7 mouse cellular contexts compared by ENCODE assay signal in the genomic region with DNA sequence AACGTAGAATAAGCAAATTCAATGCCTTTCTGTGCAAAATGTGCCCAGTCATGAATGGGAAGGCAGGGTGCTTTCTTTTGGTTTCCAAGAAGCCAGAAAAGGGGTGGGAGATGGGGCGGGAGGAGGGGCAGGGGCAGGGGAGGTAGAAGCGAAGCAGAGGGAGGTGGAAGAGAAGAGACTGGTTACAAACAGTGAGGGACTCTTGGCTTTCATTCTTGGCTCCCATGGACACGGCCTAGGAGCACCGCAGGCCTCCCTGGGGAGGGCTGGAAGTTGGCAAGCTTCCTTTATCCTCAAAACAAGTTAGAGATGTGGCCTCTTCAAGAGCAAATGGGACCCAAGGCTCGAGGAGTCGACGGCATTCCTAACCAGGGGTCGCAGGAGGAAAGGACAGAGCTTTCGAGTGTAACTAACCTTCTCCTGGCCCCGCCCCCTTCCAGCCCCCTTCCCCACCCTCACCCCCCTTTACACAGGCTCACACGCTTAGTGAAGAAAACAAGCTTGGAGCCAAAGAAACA. TPM values are rescaled to one million over a fixed set of nuclear protein-coding genes. Genes with fewer than 3 reads are reported as not detected.
DNase-seq lines count a peak whose midpoint lies in the region; ATAC-seq lines count a peak whose summit lies in the region.

A gene (plus strand): TSS at position 195 of the 518 bp plus-strand sequence.

- no peaks in the 10 kb centered on the region for H3K27me3 ChIP-seq in heart, embryonic 10.5 days (ENCODE audit: insufficient read depth, poor library complexity, severe bottlenecking)
- peaks cover 4% of the 10 kb centered on the region; the same call in 1 of the 2 replicates for H3K27me3 ChIP-seq in limb, embryonic 12.5 days
- H3K27me3 ChIP-seq in stomach, embryonic 16.5 days (ENCODE audit: control insufficient read depth, insufficient read depth, low read length): peaks cover 3% of the 10 kb centered on the region; the same call in 1 of the 2 replicates

- H3K9ac ChIP-seq in limb, embryonic 12.5 days (replicated peaks): 0 out of 2 replicates have a peak within 1 kb of the TSS, but pooled peaks have one; percentile 4
- H3K9ac ChIP-seq in stomach, embryonic 16.5 days (ENCODE audit: low read length): peak within 1 kb of the TSS; percentile 35; the same call in 1 of the 2 replicates

- H3K36me3 ChIP-seq in heart, embryonic 10.5 days: no peaks in the 10 kb centered on the region
- H3K36me3 ChIP-seq in limb, embryonic 12.5 days: no peaks in the 10 kb centered on the region
- H3K36me3 ChIP-seq in stomach, embryonic 16.5 days (ENCODE audit: control insufficient read depth, insufficient read depth, low read length): no peaks in the 10 kb centered on the region

- WGBS in heart, embryonic 10.5 days: 18% methylated on average over 12 of the region's 12 CpGs
- WGBS in limb, embryonic 12.5 days: 27% methylated on average over 12 of the region's 12 CpGs
- 20% methylated on average over 12 of the region's 12 CpGs for WGBS in stomach, embryonic 16.5 days

- no peak within 1 kb of the TSS for H3K27ac ChIP-seq in heart, embryonic 10.5 days
- no peak within 1 kb of the TSS for H3K27ac ChIP-seq in limb, embryonic 12.5 days
- H3K27ac ChIP-seq in stomach, embryonic 16.5 days (ENCODE audit: low read length): no peak within 1 kb of the TSS

- DNase-seq in NIH3T3 (ENCODE audit: low read depth): peak; percentile 60
- DNase-seq in brain, adult 2 months (ENCODE audit: low read depth, low spot score): peak; percentile 24
- DNase-seq in heart, embryonic 10.5 days (ENCODE audit: low spot score): peak; percentile 64
- DNase-seq in kidney, adult 8-10 months: peak; percentile 12 to 20

- H3K4me2 ChIP-seq in limb, embryonic 12.5 days: peak within 1 kb of the TSS; percentile 44
- H3K4me2 ChIP-seq in stomach, embryonic 16.5 days (ENCODE audit: low read depth, low read length): peak within 1 kb of the TSS; percentile 43

- peaks cover 5% of the 10 kb centered on the region for H3K4me1 ChIP-seq in heart, embryonic 10.5 days
- H3K4me1 ChIP-seq in limb, embryonic 12.5 days (replicated peaks): no peaks in the 10 kb centered on the region
- peaks cover 12% of the 10 kb centered on the region for H3K4me1 ChIP-seq in stomach, embryonic 16.5 days (ENCODE audit: control insufficient read depth, insufficient read depth, low read length)

- no peaks in the 10 kb centered on the region for H3K9me3 ChIP-seq in heart, embryonic 10.5 days
- H3K9me3 ChIP-seq in limb, embryonic 12.5 days: no peaks in the 10 kb centered on the region
- H3K9me3 ChIP-seq in stomach, embryonic 16.5 days (replicated peaks; ENCODE audit: control insufficient read depth, low read length): no peaks in the 10 kb centered on the region

- peak within 1 kb of the TSS; percentile 18; the same call in 1 of the 2 replicates for H3K4me3 ChIP-seq in heart, embryonic 10.5 days
- no peak within 1 kb of the TSS; the same call in 1 of the 2 replicates for H3K4me3 ChIP-seq in limb, embryonic 12.5 days (replicated peaks)
- no peak within 1 kb of the TSS; the same call in 1 of the 2 replicates for H3K4me3 ChIP-seq in stomach, embryonic 16.5 days (replicated peaks; ENCODE audit: low read length)

- ATAC-seq in limb, embryonic 12.5 days (ENCODE audit: insufficient number of reproducible peaks, insufficient read depth, low FRiP score, low TSS enrichment, low read depth): no peak
- ATAC-seq in stomach, embryonic 16.5 days (ENCODE audit: insufficient read depth, low FRiP score): no peak
- no peak for ATAC-seq in erythroid progenitor cell, adult 5-6 weeks (replicated peaks; ENCODE audit: low FRiP score, poor library complexity, severe bottlenecking)

RNA-seq across cellular contexts. Expression of the gene that starts here (rescaled TPM):
- not detected in 2 replicates for polyA plus RNA-seq in heart, embryonic 10.5 days (2016; fragmentation: Nextera tagmentation; extraction: Ambion mirVana)
- polyA plus RNA-seq in limb, embryonic 12.5 days (2016; fragmentation: Nextera tagmentation; extraction: Ambion mirVana): not detected in 2 replicates
- polyA plus RNA-seq in stomach, embryonic 16.5 days (2015; fragmentation: Nextera tagmentation; extraction: Ambion mirVana): 0.08 and 0.27 TPM in 2 replicates
- total RNA-seq in erythroid progenitor cell, adult 5-6 weeks (2015; ENCODE audit: low replicate concordance): not detected in 2 replicates
- total RNA-seq in erythroid progenitor cell, adult 5-6 weeks (2017; ENCODE audit: low replicate concordance): not detected in 2 replicates

Comparison
In these comparisons a context has a peak if more than half of its experiments do, and no peak if none do; other contexts are left out.
1. Peak in DNase-seq and H3K4me3 ChIP-seq in heart, embryonic 10.5 days; RNA of the gene not detected or under 1 TPM.